Mouse (Mus musculus) kidney, postnatal 14 days (tissue): ENCODE measurements at regions not wholly inside any gene's neighbourhood (a gene's known extent, or its start where the extent isn't known, plus 50 kb on each side); places are given as distances from the start of the nearest gene placed in this dataset.
"Not testable (repeated sequence)": the region's sequence is repeated elsewhere in the genome, so short reads cannot be mapped to it uniquely, and the experiment has no call there.

Experiments used
- DNase-seq: peaks from one replicate; pipeline ENCODE4 v3.0.0; 2022; ENCODE audit warnings: mixed read lengths

DNA sequence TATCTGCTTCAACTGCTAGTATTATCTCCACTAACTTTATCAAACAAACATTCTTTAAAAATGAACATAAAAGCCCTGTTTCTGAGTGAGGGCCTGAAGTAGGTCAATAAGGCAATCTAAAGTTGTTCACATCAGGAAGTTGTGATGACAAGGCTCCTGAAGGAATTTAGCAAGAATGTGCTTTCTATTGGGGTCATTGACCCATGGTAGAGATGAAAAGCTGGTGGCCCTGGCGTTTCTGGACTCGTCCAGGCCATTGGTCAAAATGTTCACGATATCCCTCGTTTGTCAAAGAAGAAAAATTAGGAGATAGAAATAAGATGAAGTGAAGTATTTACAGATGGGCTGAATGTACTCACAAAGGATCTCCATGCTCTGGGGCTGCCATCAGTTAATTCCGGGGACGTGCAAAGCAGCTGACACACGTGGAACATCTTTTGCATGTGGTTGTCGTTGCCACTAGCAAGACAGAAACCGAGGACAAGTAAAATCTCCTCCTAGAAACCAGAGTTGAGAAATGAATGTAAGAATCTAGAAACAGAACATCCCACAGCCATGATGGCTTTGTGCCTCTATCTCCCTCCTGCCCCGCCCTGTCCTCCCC, 134.1 kb downstream of the Snx18 start:
- peak; percentile 38 for DNase-seq

DNA sequence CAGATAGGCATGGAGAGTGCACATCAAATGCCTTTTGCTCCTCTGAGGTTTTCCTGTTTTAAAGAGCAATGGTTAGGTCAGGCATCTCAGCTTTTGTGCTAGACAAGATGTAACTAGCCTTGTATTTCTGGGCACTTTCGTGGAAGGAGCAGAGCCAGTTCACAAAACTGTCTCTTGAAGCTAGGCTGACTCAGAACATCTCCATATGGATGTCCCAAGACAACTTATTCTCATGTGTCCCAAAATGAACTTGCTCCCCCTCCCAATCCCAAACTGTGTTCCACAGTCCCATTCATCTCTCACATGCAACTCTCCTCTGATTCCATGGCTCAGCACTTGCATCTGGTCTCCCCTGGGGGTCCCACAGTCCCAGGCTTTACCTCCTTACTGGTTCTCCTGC, 135.5 kb downstream of the Snx18 start:
- DNase-seq = no peak

DNA sequence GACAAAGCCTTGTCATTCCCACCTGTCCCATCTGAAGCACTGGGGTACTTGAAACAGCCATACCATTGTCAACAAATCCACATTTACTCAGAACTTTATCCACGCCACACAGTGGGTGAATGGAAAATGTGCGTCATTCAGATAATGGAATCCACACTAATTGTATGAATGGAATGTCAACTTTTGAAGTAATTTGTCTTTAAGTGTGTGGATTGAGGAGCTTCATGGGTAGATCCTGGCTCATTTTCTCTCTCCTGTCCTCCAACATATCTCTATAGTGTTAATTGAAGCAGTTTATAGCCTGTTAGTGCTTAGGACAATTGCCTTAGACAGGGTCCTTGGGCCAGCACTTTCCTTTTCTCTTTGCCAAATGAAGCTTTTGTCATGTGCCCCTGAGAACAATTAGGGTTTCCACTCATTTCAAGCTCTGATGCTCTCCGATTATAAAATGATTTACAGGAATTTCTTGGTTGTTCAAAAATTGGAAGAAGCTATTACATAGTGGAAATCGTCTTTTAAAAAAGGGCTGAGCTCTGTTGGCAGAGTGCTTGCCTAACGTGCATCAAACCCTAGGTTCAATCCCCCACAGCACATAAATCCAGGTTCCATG, 140.4 kb downstream of the Snx18 start:
- no peak for DNase-seq

DNA sequence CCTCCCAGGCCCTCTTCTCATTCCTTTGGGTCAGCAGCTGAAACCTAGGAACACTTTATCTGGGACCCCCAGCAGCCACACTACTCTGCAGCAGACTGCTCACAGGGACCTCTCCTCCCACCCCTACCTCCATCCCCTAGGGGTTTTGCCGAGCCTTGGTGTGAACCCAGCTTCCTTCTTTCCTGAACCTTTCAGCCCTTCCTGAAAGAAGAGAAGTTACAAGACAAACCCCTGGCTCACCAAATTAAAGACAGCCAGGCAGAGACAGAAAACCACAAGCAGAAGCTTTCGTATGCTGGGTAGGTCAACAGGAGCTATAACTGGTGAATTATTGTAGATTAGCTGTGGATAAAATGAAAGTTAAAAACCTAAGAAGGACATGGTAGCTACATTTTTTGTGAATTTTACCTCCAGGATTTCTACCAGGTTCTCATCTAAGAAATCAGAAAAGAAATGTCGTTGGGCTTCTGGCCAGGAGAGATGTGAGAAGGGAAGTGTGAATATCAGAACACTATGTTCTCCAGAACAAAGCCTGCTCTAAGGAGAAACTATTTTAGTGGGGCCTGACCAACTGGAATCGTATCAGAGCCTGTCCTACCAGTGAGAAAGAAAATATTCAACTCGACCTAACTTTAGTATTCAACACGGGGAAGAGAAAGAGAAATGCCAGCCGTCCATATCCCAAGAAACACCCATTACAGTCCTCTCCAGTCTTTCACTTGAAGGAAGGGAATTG, 147.4 kb downstream of the Snx18 start:
- DNase-seq = no peak

DNA sequence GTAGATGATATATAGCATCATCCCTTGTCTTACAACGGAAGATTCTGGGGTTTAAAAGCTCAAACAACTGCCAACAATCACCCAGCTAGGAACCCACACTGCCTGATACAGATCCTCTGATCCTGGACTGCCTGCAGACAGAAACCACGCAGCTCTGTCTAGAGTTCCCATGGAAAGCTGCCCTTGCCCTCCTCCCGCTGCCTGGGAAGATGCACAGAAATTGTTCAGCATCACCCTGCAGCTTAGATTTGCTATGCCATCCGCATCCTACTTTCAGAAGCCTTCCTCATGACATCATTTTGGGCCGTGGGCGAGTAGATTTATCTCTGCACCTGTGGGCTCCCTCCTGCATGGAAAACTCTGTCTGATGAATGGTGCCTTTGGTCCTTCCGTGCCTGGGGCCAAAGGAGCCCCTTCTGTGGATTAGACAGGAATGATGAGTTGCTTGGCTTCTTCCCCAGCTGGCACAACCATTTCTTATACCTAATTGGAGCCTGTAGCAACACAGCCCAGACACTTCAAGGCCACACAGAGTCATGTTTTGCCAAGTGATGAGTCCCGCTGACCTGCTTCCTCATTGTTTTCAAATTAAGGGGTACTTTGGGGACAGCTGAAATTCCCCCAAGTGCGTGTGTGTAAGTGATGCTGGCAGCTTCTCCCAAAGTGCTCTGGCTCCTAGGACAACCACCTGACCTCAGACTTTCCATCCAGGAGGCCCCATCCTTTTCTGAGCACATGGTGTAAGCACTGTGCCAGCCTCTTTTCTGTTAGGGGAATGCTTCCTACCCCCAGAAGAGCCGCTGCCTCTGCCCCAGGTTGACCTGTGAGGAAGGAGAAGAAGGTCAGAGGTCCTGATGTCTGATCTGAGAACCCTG, 153.9 kb downstream of the Snx18 start:
- DNase-seq = no peak

DNA sequence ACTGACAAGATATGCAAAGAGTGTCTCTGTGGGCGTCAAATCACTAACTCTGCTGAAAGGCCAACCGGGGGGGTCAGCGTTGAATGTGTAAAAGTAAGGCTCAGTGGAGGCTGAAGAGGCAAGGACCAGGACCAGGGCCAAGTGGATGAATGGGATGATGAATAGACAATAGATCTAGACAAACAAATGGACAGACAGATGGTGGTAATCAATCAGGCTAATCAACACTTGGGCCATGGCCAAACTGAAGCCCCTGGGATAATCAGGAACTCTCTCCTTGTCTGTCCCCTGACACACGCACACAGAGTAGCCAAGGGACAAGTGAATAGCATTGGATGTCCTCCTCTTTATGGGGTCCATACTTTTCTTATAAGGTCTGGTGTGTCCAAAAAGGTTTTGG, 154.9 kb downstream of the Snx18 start:
- DNase-seq = no peak

DNA sequence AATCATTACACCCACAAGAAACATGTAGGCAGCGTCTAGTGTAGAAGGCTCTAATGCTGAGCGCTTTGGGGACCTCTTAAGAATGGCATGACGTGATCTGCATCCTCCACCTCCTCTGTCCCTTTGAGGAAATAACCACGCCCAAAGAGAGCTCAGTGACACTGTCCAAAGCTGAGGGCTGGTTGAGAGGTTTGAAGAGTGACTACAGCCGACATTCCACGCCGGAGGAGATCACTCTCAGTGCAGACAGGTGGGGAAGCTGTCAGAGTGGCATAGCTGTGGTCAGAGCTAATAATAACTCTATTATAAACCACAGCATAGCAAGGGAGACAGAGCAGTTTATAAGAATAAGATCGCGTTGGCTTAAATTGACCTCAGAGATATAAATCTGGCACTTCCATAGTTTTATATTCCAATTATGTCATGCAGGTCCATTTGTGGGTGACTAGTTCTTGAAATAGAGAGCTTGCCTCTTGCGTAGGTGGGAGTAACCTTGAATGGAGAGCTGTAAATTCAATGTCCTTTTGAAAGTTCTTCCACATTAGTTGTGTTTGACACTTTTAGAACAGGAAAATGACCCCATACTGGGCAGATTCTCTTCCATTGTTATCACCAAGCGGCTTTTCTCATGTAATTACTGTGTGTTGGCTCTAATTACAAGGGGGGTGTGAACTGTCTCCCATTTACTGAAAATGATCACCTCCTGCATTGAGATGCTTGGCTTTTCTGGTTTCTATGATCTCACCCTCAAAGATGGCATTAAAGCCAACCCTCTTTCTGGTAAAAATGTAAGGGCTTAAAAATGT, 161.7 kb downstream of the BC067074 start:
- no peak for DNase-seq

DNA sequence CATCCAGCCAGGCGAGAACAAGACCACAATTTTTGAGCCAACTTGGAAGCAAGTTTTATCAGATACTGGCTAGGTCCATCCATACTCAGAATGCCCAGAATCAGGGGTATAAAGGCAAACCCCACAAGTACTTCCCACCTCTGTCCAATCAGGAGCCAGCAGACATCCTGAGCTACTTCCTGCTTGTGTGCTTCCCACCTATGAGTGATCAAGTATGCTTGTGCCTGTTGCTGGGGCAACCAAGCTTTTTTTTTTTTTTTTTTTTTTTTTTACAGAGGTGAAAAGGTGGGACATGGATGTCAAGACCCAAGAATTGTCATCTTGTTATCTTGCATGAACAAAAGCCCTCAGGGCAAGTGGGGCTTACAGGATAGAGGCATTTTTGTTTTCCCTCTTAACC, 155.4 kb downstream of the BC067074 start:
- DNase-seq = no peak

DNA sequence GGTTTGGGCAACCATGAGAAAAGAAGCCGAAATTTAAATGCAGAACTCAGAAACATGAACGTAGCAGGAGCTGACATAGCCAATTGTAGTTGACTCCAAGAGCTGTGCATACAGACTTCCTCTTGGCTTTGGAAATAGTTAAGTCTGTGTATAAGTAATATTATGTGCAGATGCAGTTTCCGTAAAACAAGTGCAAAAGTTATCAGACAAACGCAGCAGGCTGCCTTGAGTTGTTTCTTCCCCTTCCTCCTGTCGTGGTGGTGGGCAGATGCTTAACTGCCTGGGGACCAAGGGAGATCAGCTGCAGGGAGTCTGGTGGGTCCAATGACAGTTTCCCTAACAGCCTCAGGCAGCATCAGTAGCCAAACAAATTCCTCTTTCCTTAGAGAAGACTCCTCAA, 153.3 kb downstream of the BC067074 start:
- no peak for DNase-seq

DNA sequence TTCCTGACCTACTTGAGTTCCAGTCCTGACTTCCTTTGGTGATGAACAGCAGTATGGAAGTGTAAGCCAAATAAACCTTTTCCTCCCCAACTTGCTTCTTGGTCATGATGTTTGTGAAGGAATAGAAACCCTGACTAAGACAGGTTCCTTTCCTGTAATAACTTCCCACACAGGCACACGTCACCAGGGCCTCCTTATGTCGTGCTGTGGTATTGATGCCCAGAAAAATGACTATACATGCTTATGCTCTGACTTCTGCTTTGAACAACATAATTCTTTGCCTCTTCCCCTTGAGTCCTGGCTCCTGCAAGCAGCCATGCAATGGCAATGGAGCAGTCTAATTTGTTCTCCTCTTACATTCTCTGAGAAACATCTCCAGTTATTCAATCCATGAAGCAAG, 151.5 kb downstream of the BC067074 start:
- DNase-seq = not testable (repeated sequence)

DNA sequence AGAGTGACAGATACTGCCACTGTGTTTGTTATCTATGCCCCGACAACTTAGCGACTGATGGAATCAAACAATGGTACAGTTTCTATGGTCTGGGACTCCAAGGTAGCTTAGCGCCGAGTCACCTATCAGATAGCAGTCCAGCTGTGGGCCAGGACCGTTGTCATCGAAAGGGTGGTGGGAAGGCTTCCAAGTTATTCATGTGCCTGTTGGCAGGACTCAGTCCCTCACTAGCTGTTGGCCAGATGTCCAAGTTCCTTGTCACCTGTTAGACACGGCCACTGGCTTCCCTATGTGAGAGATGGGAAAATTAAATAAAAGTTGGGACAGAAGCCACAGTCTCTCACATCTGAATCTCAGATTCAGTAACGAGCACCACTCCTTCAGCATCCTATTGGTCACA, 150.1 kb downstream of the BC067074 start:
- no peak for DNase-seq

DNA sequence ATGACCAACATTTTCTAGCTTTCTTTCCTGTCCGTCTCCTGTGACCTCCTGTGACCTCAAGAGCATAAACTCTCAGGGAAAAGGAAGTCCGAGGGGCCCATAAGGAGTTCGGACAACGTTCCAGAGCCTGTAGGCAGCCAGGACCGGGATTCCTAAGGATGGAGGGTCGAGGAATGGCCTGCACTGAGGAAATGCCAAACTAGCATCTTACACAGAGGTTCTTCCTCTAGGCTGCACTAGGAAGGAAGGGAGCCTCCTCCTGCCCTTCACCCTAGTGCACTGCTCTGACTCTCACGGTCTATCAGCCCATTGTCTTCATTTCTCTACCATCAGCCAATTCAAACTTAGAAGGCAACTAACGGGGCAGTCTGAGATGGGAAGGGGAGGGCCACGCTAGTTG, 149.2 kb downstream of the BC067074 start:
- DNase-seq = peak; percentile 18

DNA sequence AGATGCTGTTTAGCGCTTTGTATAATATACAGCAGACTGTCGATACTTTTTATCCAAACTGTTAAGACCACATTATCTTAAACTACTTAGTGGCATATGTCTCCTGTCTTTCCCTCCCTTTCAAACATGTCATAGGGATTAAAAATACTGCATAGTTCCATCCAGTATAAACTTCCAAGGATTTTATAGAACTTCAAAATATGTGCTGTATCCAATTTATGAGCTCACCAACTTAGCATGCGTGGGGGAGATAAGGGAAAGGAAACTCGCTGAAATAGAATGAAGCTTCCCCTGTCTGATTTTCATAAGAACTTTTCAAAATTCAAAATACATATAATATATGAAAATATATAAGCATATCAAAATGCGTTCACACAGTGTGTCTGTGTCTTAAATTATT, 147.2 kb downstream of the BC067074 start:
- no peak for DNase-seq

DNA sequence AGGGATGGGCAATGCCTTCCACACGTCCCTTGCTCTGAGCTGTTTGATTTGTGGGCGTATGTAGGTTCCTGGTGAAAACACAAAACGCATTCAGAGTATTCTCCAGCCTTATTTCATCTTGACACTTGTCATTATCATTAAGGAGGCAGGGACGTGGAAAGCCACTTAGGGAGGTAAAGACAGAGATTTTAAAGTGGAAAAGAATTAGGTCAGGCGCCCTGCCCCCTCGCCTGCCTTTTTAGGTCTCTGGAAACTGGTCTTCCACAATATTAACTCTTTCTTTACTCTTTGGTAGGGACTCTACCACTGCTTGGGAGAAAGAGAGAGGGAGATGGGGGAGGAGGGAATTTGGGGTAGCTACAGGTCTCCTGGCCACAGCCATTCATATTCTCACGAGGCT, 146.6 kb downstream of the BC067074 start:
- no peak for DNase-seq

DNA sequence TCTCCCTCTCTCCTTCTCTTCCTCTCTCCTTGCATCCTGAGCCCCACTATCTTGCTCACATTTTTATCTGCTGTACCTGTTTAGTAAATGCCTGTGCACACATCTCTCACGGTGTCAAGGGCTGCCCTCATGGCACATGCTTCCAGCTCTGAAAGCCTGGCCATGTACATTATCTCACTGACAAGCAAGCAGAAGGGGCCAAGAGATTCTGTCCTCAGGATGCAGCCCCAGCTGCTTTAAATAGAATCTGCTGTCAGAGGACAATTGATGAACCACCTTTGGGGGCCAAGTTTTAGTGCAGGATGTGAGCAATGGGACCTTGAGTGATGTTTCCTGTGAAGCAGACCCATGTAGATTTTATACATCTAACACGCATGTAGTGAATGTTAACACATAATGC, 145.9 kb downstream of the BC067074 start:
- DNase-seq = no peak

DNA sequence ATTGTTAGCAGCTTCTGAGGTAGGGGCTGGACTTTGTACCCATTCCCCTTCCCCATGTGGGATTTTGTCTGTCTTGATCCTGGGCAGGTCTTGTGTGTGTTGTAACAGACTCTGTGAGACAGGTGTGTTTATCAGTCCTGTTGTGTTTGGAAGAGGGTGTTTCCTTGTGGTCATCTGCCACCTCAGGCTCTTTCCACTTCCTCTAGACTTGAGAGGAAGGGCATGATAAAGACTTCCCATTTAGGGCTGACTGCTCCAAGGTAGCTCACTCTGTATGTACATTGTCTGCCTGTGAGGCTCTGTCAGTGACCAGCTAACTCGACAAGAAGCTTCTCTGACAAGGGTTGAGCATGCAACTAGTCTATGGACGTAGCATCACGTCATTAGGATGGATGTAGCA, 143.3 kb downstream of the BC067074 start:
- no peak for DNase-seq

DNA sequence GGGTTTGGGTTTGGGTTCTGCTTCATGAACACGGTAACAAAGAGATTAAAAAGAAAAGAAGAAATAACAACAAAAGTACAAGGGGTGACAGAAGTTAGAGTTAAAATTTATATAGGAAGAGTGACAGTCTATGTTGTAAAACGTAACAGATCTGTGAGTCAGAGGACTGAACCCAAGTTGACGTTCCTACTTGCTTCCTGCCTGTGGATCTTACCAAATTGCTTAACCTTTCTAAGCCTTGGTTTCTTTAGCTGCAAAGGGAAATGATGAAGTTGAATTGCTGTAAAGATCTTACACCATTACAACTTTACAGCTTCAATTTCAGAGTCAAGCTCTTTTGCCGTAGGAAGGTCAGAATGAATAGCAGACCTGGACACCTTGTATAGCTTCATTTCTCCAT, 142.2 kb downstream of the BC067074 start:
- DNase-seq = no peak

DNA sequence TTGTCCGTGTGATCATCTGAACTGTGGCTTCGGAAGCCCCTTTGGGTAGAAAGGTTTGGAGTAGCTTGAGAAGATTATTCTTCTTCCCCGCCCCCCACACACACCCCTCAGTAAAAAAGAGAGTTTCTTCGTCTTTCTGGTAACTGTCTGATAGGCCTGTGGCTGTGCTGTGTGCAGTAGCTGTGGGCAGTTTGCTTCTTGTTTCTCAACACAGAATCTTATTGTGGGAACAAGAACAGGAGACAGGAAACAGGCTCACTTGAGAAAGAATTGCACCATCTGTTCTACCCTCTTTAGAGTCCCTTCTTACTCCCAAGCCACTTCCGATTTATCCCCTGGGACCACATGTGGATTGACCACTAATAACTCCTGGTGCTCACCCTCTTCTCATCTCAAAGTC, 140.5 kb downstream of the BC067074 start:
- no peak for DNase-seq

DNA sequence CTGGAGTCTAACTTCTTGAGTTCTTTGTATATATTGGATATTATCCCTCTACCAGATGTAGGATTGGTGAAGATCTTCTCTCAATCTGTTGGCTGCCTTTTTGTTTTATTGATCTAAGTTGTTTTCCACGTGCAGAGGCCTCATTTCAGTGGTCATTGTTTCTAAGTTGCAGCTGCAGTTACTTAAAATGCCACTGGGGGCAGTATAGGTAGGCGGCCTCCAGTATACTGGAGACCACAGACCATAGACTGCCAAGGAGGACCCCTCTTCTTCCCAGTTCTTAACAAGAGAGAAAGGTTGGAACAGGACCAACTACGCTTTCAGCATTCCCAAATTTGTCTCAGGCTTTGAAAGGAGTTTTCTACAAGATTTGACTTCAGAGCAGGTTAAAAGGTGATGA, 136.7 kb downstream of the BC067074 start:
- DNase-seq = no peak
